Mouse (Mus musculus): ENCODE measurements around the gene Daam1.
"Not testable (repeated sequence)": the region's sequence is repeated elsewhere in the genome, so short reads cannot be mapped to it uniquely, and the experiment has no call there.

Gene Daam1

GRCm38 (mm10) chr12:71834041-71834440 is 3.2 kb downstream of the Daam1 start:
- DNase-seq (ENCODE audit: extremely low spot score), result no peak

DNA sequence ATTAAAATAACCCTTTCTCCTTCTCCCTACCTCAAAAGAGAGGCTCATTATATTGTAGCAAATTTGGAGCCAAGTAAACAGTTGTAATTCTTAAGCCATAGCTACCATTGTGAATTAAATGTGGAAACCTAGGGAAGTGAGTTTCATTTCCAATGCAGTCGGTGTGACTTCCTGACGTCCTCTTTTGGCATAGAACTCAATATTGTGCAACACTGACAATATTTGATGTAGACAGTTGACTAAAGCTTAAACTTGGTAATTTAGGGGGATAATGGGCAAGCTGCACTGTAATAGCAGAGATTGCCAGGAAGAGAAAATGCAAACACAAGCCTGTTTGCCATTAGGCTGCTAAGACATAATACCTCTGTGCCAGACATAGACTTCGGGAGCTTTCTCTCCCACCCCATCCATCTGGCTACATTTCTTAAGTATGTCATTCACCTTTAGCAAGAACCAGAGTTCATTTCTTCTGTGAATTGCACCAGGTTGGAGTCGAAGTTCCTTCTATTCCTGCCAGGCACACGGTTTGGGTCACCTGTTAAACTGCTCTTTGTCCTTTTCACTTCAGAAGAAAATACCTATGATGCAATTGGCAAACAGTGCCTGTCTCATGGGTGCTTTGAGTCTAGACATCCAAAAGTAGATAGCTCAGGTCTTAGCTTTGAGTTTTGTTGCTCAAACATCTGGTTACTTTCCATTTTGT is 5.2 kb downstream of the Daam1 start:
- no peak for DNase-seq (ENCODE audit: extremely low spot score)

DNA sequence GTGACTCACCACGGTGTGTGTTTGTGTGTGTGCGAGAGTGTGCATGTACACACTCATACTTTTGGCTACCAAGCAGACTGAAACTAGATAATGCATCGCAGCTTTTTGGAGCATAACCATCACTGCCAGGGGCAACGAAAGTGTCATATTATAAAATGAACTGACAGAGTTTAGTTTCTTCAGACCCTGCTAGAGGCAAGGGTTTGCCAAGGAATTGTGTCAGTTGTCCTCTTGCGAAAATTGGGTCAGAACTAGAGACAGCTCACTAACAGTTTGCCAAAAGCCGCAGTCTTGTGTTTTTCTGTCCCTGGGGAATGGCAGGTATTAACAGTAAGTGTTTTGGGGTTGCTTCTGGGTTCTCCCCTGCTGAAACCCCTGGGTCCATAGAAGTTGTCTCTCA is 5.9 kb downstream of the Daam1 start:
- no peak for DNase-seq (ENCODE audit: extremely low spot score)

DNA sequence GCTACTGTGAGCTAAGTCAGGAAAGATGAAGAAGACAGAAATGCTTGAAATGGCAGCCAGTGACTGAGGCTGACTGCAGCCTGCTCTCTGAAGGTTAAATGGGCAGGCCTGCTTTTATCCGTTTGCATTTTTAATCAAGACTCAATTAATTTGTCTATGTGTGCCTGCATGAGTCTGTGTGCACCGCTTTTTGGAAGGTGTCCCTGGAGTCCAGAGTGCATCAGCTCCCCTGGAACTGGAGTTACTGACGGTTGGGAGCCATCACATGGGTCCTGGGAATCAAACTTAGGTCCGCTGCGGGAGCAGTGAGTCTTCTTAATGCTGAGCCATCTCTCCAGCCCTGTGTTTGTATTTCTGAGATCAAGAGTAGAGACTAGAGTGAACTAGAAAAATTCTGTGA is 6.7 kb downstream of the Daam1 start:
- no peak for DNase-seq (ENCODE audit: extremely low spot score)

- DNase-seq (ENCODE audit: extremely low spot score), result no peak
These were observed 7.4 kb downstream of the Daam1 start for GRCm38 (mm10) chr12:71838230-71838629.

- no peak for DNase-seq (ENCODE audit: extremely low spot score)
These were observed 8.8 kb downstream of the Daam1 start for GRCm38 (mm10) chr12:71839653-71840052.

- no peak for DNase-seq (ENCODE audit: extremely low spot score)
These were observed 9.7 kb downstream of the Daam1 start for GRCm38 (mm10) chr12:71840430-71841186.

DNA sequence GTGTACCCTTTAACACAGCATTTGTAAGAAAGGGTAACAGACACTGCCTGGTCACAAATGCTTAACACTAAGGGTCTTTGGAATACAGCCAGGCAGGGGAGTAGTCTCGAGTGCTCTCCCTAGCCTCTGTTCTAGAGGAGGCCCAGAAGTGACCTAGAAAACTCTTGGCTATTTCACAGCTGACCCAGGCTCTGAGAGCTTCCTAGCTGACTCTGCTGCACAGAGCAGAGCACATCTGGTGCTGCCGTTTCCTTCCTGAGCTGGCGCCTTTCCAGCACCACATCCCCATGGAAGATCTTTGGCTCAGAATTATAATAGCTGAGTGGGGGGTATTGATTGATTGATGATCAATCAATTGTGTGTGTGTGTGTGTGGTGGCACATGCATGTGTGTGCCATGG is 11.1 kb downstream of the Daam1 start:
- DNase-seq (ENCODE audit: extremely low spot score), result no peak

DNA sequence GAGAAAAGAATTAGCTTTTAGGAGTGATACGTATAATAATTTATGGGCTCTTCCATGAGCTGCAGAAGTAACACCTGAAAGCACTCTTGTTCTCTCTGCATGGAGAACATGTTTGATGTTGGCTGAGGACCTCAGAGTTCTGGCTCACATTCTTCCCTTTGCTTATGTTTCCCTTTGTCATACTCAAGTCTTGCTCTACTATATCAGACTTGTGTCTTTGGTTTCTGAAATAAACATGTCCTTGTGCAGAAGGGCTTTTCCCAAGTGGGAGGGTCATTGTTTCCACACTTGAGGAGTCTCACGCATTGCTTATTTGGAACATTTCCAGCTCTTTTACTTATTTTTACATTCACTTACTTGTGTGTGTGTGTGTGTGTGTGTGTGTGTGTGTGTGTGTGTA is 11.7 kb downstream of the Daam1 start:
- no peak for DNase-seq (ENCODE audit: extremely low spot score)

- DNase-seq (ENCODE audit: extremely low spot score), result no peak
These were observed 14.6 kb downstream of the Daam1 start for GRCm38 (mm10) chr12:71845486-71845885.

- not testable (repeated sequence) for DNase-seq (ENCODE audit: extremely low spot score)
These were observed 15.5 kb downstream of the Daam1 start for GRCm38 (mm10) chr12:71846416-71846815.

- not testable (repeated sequence) for DNase-seq (ENCODE audit: extremely low spot score)
These were observed 16.1 kb downstream of the Daam1 start for GRCm38 (mm10) chr12:71847024-71847423.

DNA sequence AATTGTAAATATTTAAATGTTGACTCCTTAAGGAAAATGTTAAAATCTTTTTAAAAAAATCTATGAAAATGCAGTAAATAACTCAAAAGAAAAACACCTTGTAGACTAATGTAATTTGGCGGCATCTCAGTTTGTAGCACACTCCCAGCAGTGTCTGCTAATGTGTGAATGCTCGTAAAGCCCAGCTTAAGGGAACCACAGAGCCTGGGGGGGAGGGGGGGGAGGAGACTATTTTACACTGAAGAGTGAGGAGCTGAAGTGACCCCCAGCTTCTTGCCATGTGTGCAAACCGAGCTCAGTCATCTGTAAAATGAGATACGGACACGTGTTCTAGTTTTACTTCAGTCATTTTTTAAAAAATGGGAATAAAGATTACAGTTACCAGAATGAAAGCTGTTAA is 16.7 kb downstream of the Daam1 start:
- DNase-seq (ENCODE audit: extremely low spot score), result no peak

GRCm38 (mm10) chr12:71848037-71848776 is 17.3 kb downstream of the Daam1 start:
- DNase-seq (ENCODE audit: extremely low spot score), result no peak

DNA sequence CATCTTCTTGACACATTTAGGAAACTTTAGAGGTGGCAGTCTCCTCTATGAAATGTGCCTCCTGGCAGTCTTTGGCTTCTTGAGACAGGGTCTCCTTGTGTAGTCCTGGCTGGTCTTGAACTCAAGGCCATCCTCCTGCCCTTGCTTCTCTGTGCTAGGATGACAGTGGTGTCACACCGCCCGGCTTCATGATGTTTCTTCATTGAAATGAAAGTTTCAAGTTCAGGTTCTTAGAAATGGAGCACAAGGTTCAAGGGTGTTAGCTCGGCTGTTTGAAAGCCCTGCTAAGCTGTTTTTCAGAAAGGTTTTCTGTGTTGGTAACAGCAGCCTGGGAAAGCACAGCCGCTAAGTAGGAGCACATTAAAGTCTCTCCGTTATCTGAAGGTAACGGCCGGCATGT is 18.2 kb downstream of the Daam1 start:
- DNase-seq (ENCODE audit: extremely low spot score), result no peak

GRCm38 (mm10) chr12:71850135-71850534 is 19.3 kb downstream of the Daam1 start:
- DNase-seq (ENCODE audit: extremely low spot score), result no peak

- no peak for DNase-seq (ENCODE audit: extremely low spot score)
These were observed 21.8 kb downstream of the Daam1 start for GRCm38 (mm10) chr12:71852678-71853077.

GRCm38 (mm10) chr12:71853694-71854093 is 22.8 kb downstream of the Daam1 start:
- DNase-seq (ENCODE audit: extremely low spot score), result no peak

DNA sequence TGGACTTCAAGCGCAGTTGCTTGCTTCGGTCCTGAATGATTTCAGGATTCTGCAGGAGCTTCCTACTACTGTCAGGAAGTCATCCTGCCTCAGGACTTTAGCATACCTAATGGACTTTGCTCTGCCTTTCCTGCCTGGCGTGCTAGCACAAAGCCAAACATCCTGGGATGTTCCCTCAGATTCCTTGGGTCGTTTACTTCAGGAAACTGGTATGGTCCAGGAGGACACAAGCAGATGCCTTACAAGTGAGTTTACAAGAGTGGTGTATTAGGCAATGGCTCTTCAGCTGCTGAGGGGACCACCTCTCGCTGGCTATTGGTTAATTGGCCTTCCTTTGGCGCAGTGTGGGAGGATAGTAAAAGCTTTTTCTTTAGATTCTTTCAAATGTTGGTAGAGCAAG is 23.3 kb downstream of the Daam1 start:
- no peak for DNase-seq (ENCODE audit: extremely low spot score)

- DNase-seq (ENCODE audit: extremely low spot score), result no peak
These were observed 25.0 kb downstream of the Daam1 start for GRCm38 (mm10) chr12:71855730-71856479.

GRCm38 (mm10) chr12:71856480-71856754 is 25.5 kb downstream of the Daam1 start:
- DNase-seq (ENCODE audit: extremely low spot score), result no peak

GRCm38 (mm10) chr12:71859096-71859495 is 28.2 kb downstream of the Daam1 start:
- no peak for DNase-seq (ENCODE audit: extremely low spot score)

All from embryo, embryonic 9.5 days (tissue).